Mouse (Mus musculus): ENCODE measurements around the gene Odf3b. TPM values are rescaled to one million over a fixed set of nuclear protein-coding genes. Genes with fewer than 3 reads are reported as not detected.

Gene Odf3b
- polyA plus RNA-seq, 1 experiment from 2014 or later = 0.94 TPM

GRCm38 (mm10) chr15:89372536-89372935, 6.5 kb downstream of the Odf3b start:
- H3K4me3 ChIP-seq (replicated peaks; ENCODE audit: low read length) = peak overlapping the region; percentile 72; the same call in 1 of the 2 replicates
- H3K27ac ChIP-seq (ENCODE audit: low read length) = peak overlapping the region; percentile 96; the same call in 1 of the 2 replicates

GRCm38 (mm10) chr15:89372068-89372467, 7.0 kb downstream of the Odf3b start:
- H3K27ac ChIP-seq (ENCODE audit: low read length) = no peak overlapping the region
- no peak for ATAC-seq (ENCODE audit: insufficient read depth, low FRiP score)
- H3K9ac ChIP-seq (ENCODE audit: low read length) = no peak overlapping the region
- H3K9me3 ChIP-seq (replicated peaks; ENCODE audit: control insufficient read depth, low read length) = no peaks in the 10 kb centered on the region
- H3K27me3 ChIP-seq (ENCODE audit: control insufficient read depth, insufficient read depth, low read length) = peaks cover 11% of the 10 kb centered on the region
- H3K4me3 ChIP-seq (replicated peaks; ENCODE audit: low read length) = no peak overlapping the region
- H3K4me1 ChIP-seq (ENCODE audit: control insufficient read depth, insufficient read depth, low read length) = peaks cover 10% of the 10 kb centered on the region; the same call in 1 of the 2 replicates
- peaks cover 39% of the 10 kb centered on the region for H3K36me3 ChIP-seq (ENCODE audit: control insufficient read depth, insufficient read depth, low read length)
- no peak overlapping the region for H3K4me2 ChIP-seq (ENCODE audit: low read depth, low read length)
- 85% methylated on average over 13 of the region's 13 CpGs for WGBS

More at GRCm38 (mm10) chr15:89372536-89372935, 6.5 kb downstream of the Odf3b start:
- Histone ChIP-seq H3K4me1 (ENCODE audit: control insufficient read depth, insufficient read depth, low read length) (peaks cover 10% of the 10 kb centered on the region; the same call in 1 of the 2 replicates), H3K27me3 (ENCODE audit: control insufficient read depth, insufficient read depth, low read length) (peaks cover 15% of the 10 kb centered on the region), H3K9ac (ENCODE audit: low read length) (peak overlapping the region; percentile 90), H3K36me3 (ENCODE audit: control insufficient read depth, insufficient read depth, low read length) (peaks cover 35% of the 10 kb centered on the region), H3K9me3 (replicated peaks; ENCODE audit: control insufficient read depth, low read length) (no peaks in the 10 kb centered on the region), H3K4me2 (ENCODE audit: low read depth, low read length) (peak overlapping the region; percentile 87)
- WGBS = 74% methylated on average over 7 of the region's 7 CpGs
- ATAC-seq (ENCODE audit: insufficient read depth, low FRiP score) = no peak

GRCm38 (mm10) chr15:89365141-89365551, 13.9 kb downstream of the Odf3b start:
- H3K9me3 ChIP-seq (replicated peaks; ENCODE audit: control insufficient read depth, low read length) = no peaks in the 10 kb centered on the region
- no peak overlapping the region for H3K4me3 ChIP-seq (replicated peaks; ENCODE audit: low read length)
- 89% methylated on average over 4 of the region's 4 CpGs for WGBS
- H3K27ac ChIP-seq (ENCODE audit: low read length) = no peak overlapping the region
- H3K36me3 ChIP-seq (ENCODE audit: control insufficient read depth, insufficient read depth, low read length) = peaks cover 55% of the 10 kb centered on the region
- no peaks in the 10 kb centered on the region for H3K4me1 ChIP-seq (ENCODE audit: control insufficient read depth, insufficient read depth, low read length)
- H3K27me3 ChIP-seq (ENCODE audit: control insufficient read depth, insufficient read depth, low read length) = no peaks in the 10 kb centered on the region
- no peak overlapping the region for H3K9ac ChIP-seq (ENCODE audit: low read length)
- ATAC-seq (ENCODE audit: insufficient read depth, low FRiP score) = no peak
- no peak overlapping the region for H3K4me2 ChIP-seq (ENCODE audit: low read depth, low read length)

GRCm38 (mm10) chr15:89363051-89363450, 16.0 kb downstream of the Odf3b start:
- Histone ChIP-seq H3K4me1 (ENCODE audit: control insufficient read depth, insufficient read depth, low read length) (0 out of 2 replicates have a peak, but pooled peaks cover 3% of the 10 kb centered on the region), H3K27ac (ENCODE audit: low read length) (no peak overlapping the region), H3K36me3 (ENCODE audit: control insufficient read depth, insufficient read depth, low read length) (peaks cover 38% of the 10 kb centered on the region), H3K4me2 (ENCODE audit: low read depth, low read length) (no peak overlapping the region), H3K4me3 (replicated peaks; ENCODE audit: low read length) (no peak overlapping the region), H3K9ac (ENCODE audit: low read length) (no peak overlapping the region), H3K9me3 (replicated peaks; ENCODE audit: control insufficient read depth, low read length) (no peaks in the 10 kb centered on the region), H3K27me3 (ENCODE audit: control insufficient read depth, insufficient read depth, low read length) (no peaks in the 10 kb centered on the region)
- WGBS = 83% methylated on average over 7 of the region's 7 CpGs
- no peak for ATAC-seq (ENCODE audit: insufficient read depth, low FRiP score)

- Histone ChIP-seq H3K9me3 (replicated peaks; ENCODE audit: control insufficient read depth, low read length) (no peaks in the 10 kb centered on the region), H3K9ac (ENCODE audit: low read length) (no peak overlapping the region), H3K36me3 (ENCODE audit: control insufficient read depth, insufficient read depth, low read length) (peaks cover 16% of the 10 kb centered on the region), H3K27ac (ENCODE audit: low read length) (no peak overlapping the region), H3K4me1 (ENCODE audit: control insufficient read depth, insufficient read depth, low read length) (peaks cover 13% of the 10 kb centered on the region), H3K4me2 (ENCODE audit: low read depth, low read length) (no peak overlapping the region), H3K4me3 (replicated peaks; ENCODE audit: low read length) (no peak overlapping the region), H3K27me3 (ENCODE audit: control insufficient read depth, insufficient read depth, low read length) (no peaks in the 10 kb centered on the region)
- 73% methylated on average over 3 of the region's 3 CpGs for WGBS
- ATAC-seq (ENCODE audit: insufficient read depth, low FRiP score) = no peak
These were observed 20.3 kb downstream of the Odf3b start for GRCm38 (mm10) chr15:89358784-89359183.

GRCm38 (mm10) chr15:89356372-89356771, 22.7 kb downstream of the Odf3b start:
- peaks cover 24% of the 10 kb centered on the region for H3K36me3 ChIP-seq (ENCODE audit: control insufficient read depth, insufficient read depth, low read length)
- peak overlapping the region; percentile 96 for H3K27ac ChIP-seq (ENCODE audit: low read length)
- under 1% methylated on average over 15 of the region's 15 CpGs for WGBS
- no peaks in the 10 kb centered on the region for H3K9me3 ChIP-seq (replicated peaks; ENCODE audit: control insufficient read depth, low read length)
- H3K27me3 ChIP-seq (ENCODE audit: control insufficient read depth, insufficient read depth, low read length) = no peaks in the 10 kb centered on the region
- H3K4me2 ChIP-seq (ENCODE audit: low read depth, low read length) = peak overlapping the region; percentile 77
- peak overlapping the region; percentile 86 for H3K4me3 ChIP-seq (replicated peaks; ENCODE audit: low read length)
- H3K4me1 ChIP-seq (ENCODE audit: control insufficient read depth, insufficient read depth, low read length) = peaks cover 13% of the 10 kb centered on the region
- peak overlapping the region; percentile 86 for H3K9ac ChIP-seq (ENCODE audit: low read length)
- ATAC-seq (ENCODE audit: insufficient read depth, low FRiP score) = peak; percentile 75; the same call in 1 of the 2 replicates

GRCm38 (mm10) chr15:89355241-89356187, 23.6 kb downstream of the Odf3b start, which contains the start of the genes Lmf2 and Ncaph2:
Gene Lmf2, minus strand, starts transcription at chr15:89355659.
Gene Ncaph2, plus strand, starts transcription at chr15:89355719.
- Histone ChIP-seq H3K36me3 (ENCODE audit: control insufficient read depth, insufficient read depth, low read length) (peaks cover 17% of the 10 kb centered on the region), H3K27me3 (ENCODE audit: control insufficient read depth, insufficient read depth, low read length) (no peaks in the 10 kb centered on the region), H3K9me3 (replicated peaks; ENCODE audit: control insufficient read depth, low read length) (no peaks in the 10 kb centered on the region), H3K4me2 (ENCODE audit: low read depth, low read length) (peak within 1 kb of the TSS; percentile 96), H3K9ac (ENCODE audit: low read length) (peak within 1 kb of the TSS; percentile 86), H3K27ac (ENCODE audit: low read length) (peak within 1 kb of the TSS; percentile 96), H3K4me3 (replicated peaks; ENCODE audit: low read length) (peak within 1 kb of the TSS; percentile 86), H3K4me1 (ENCODE audit: control insufficient read depth, insufficient read depth, low read length) (peaks cover 13% of the 10 kb centered on the region)
- peak; percentile 92 for ATAC-seq (ENCODE audit: insufficient read depth, low FRiP score)
- under 1% methylated on average over 64 of the region's 64 CpGs for WGBS

GRCm38 (mm10) chr15:89354455-89354854, 24.6 kb downstream of the Odf3b start:
- H3K4me2 ChIP-seq (ENCODE audit: low read depth, low read length) = peak overlapping the region; percentile 96
- H3K9ac ChIP-seq (ENCODE audit: low read length) = peak overlapping the region; percentile 86
- H3K4me1 ChIP-seq (ENCODE audit: control insufficient read depth, insufficient read depth, low read length) = peaks cover 13% of the 10 kb centered on the region
- H3K27me3 ChIP-seq (ENCODE audit: control insufficient read depth, insufficient read depth, low read length) = no peaks in the 10 kb centered on the region
- no peaks in the 10 kb centered on the region for H3K9me3 ChIP-seq (replicated peaks; ENCODE audit: control insufficient read depth, low read length)
- H3K36me3 ChIP-seq (ENCODE audit: control insufficient read depth, insufficient read depth, low read length) = peaks cover 14% of the 10 kb centered on the region
- peak overlapping the region; percentile 86 for H3K4me3 ChIP-seq (replicated peaks; ENCODE audit: low read length)
- H3K27ac ChIP-seq (ENCODE audit: low read length) = no peak overlapping the region
- ATAC-seq (ENCODE audit: insufficient read depth, low FRiP score) = no peak
- WGBS = 69% methylated on average over 7 of the region's 7 CpGs

- ATAC-seq (ENCODE audit: insufficient read depth, low FRiP score) = no peak
- Histone ChIP-seq H3K36me3 (ENCODE audit: control insufficient read depth, insufficient read depth, low read length) (peaks cover 14% of the 10 kb centered on the region), H3K27me3 (ENCODE audit: control insufficient read depth, insufficient read depth, low read length) (no peaks in the 10 kb centered on the region), H3K4me3 (replicated peaks; ENCODE audit: low read length) (no peak overlapping the region), H3K9me3 (replicated peaks; ENCODE audit: control insufficient read depth, low read length) (no peaks in the 10 kb centered on the region), H3K4me1 (ENCODE audit: control insufficient read depth, insufficient read depth, low read length) (peaks cover 13% of the 10 kb centered on the region), H3K9ac (ENCODE audit: low read length) (0 out of 2 replicates have a peak overlapping the region, but pooled peaks have one; percentile 32), H3K4me2 (ENCODE audit: low read depth, low read length) (no peak overlapping the region), H3K27ac (ENCODE audit: low read length) (no peak overlapping the region)
- 92% methylated on average over 16 of the region's 16 CpGs for WGBS
These were observed 25.2 kb downstream of the Odf3b start for GRCm38 (mm10) chr15:89353837-89354236.

Data from stomach, embryonic 16.5 days (tissue).